Mouse (Mus musculus) olfactory bulb, adult 2 months (tissue): ENCODE measurements around the gene Zbtb6.

Experiments
- CTCF ChIP-seq: fragments of 200-500 bp; IDR thresholded peaks from 2 replicates; pipeline ENCODE4 v1.5.1; 2012; ENCODE audit warnings: low read depth, mild to moderate bottlenecking, low read length, moderate library complexity; ENCODE audit not compliant: insufficient read depth
- POLR2A ChIP-seq: fragments of 200-500 bp; IDR thresholded peaks from 2 replicates; pipeline ENCODE4 v1.6.1; 2012; ENCODE audit warnings: mild to moderate bottlenecking, low read depth, low read length, moderate library complexity; ENCODE audit not compliant: insufficient read depth

DNA sequence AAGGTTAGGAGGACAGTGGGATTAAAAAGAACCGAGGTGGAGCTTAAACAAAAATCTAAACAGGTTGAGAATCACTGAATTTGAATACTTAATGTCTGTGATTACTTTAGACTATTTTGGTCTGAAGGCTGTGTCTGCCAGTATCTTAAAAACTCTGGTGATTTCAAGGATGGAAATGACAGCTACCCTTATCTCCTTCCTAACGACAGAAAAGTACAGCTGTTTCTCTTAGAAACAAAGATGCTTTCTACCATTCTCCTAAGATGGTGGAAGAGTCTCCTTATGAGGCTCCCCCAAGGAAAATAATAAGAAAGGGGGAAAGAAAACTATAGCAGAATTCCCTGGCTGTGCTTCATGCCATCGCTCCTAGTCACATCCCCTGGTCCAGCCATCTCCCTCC lies 21.1 kb downstream of the Zbtb6 start:
- TF ChIP-seq CTCF (no peak), POLR2A (no peak)
